Mouse (Mus musculus): ENCODE measurements around the gene Cacna1s. TPM values are rescaled to one million over a fixed set of nuclear protein-coding genes. Genes with fewer than 3 reads are reported as not detected.
A peak's percentile ranks its signal among the peaks of the same experiment; 100 is the strongest.

The Cacna1s gene
- total RNA-seq, 2 experiments from 2014 or later = 763 to 788 TPM

- DNase-seq = no peak
Observed at GRCm38 (mm10) chr1:136117069-136117468, 64.5 kb downstream of the Cacna1s start.

- DNase-seq = peak; percentile 72
Observed at GRCm38 (mm10) chr1:136118875-136119274, 66.3 kb downstream of the Cacna1s start.

GRCm38 (mm10) chr1:136119571-136120262 lies 67.2 kb downstream of the Cacna1s start:
- no peak for DNase-seq

- DNase-seq = no peak
Observed at GRCm38 (mm10) chr1:136120263-136120603, 67.7 kb downstream of the Cacna1s start.

GRCm38 (mm10) chr1:136120785-136121184 lies 68.2 kb downstream of the Cacna1s start:
- no peak for DNase-seq

- DNase-seq = no peak
Observed at GRCm38 (mm10) chr1:136122030-136122429, 69.5 kb downstream of the Cacna1s start.

GRCm38 (mm10) chr1:136126159-136126765 lies 73.7 kb downstream of the Cacna1s start:
- DNase-seq = no peak

GRCm38 (mm10) chr1:136126895-136127294 lies 74.3 kb downstream of the Cacna1s start:
- peak; percentile 51 for DNase-seq

GRCm38 (mm10) chr1:136127856-136128255 lies 75.3 kb downstream of the Cacna1s start:
- DNase-seq = no peak

GRCm38 (mm10) chr1:136128416-136128815 lies 75.9 kb downstream of the Cacna1s start:
- no peak for DNase-seq

- DNase-seq = no peak
Observed at GRCm38 (mm10) chr1:136128944-136129589, 76.5 kb downstream of the Cacna1s start.

- no peak for DNase-seq
Observed at GRCm38 (mm10) chr1:136130107-136130506, 77.6 kb downstream of the Cacna1s start.

- peak; percentile 84 for DNase-seq
Observed at GRCm38 (mm10) chr1:136130951-136131558, 78.5 kb downstream of the Cacna1s start, which contains the start of gene Kif21b. TSS of gene Kif21b (plus strand) at chr1:136131389.

GRCm38 (mm10) chr1:136131603-136132291 lies 79.2 kb downstream of the Cacna1s start:
- no peak for DNase-seq

- peak; percentile 40 for DNase-seq
Observed at GRCm38 (mm10) chr1:136132386-136133201, 80.0 kb downstream of the Cacna1s start.

- no peak for DNase-seq
Observed at GRCm38 (mm10) chr1:136133570-136134240, 81.2 kb downstream of the Cacna1s start.

- no peak for DNase-seq
Observed at GRCm38 (mm10) chr1:136134547-136134946, 82.0 kb downstream of the Cacna1s start.

- DNase-seq = peak; percentile 29
Observed at GRCm38 (mm10) chr1:136135046-136135445, 82.5 kb downstream of the Cacna1s start.

GRCm38 (mm10) chr1:136135777-136136444 lies 83.4 kb downstream of the Cacna1s start:
- no peak for DNase-seq

- no peak for DNase-seq
Observed at GRCm38 (mm10) chr1:136136547-136136946, 84.0 kb downstream of the Cacna1s start.
